Mouse (Mus musculus): ENCODE measurements at regions not wholly inside any gene's neighbourhood (a gene's known extent, or its start where the extent isn't known, plus 50 kb on each side); places are given as distances from the start of the nearest gene placed in this dataset.
A peak's percentile ranks its signal among the peaks of the same experiment; 100 is the strongest.

DNA sequence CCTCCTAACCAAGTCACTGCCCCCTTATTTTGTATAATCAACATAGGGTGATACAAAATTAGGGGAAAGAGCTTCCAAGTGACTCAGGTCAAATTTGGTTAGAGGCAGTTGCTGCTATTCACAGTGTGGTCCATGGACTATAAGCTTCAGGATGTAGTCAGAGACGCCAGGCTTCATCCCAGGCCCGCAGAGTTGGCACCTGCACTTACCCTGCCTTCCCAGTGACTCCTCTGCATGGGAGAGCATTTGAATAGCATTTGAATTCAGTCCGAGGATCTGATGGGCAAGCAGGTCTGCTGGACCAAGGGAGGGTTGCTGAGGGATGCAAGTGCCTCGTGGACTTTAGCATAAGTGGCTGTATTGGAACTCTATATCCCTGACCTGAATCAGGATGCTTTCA is 181.8 kb downstream of the 1810013L24Rik start:
- dilution Hi-C loops (cut with MboI; ENCODE audit: extremely low pct_ligation_motif_present, extremely low pct_unique_long_range_greater_than_20kb, low sequenced_read_pairs) (no loop called here), in situ Hi-C loops (cut with MboI; ENCODE audit: low pct_ligation_motif_present, low pct_unique_long_range_greater_than_20kb, low sequenced_read_pairs) (no loop called here)
- Histone ChIP-seq H3K9me3 (replicated peaks; ENCODE audit: low read length) (no peaks in the 10 kb centered on the region), H3K36me3 (replicated peaks in 1 of 2; ENCODE audit: control insufficient read depth in 1 of 2, insufficient read depth in 1 of 2, low read length in 1 of 2) (no peaks in the 10 kb centered on the region), H3K79me2 (replicated peaks; ENCODE audit: control insufficient read depth, extremely low read depth, insufficient read depth, poor library complexity, severe bottlenecking) (no peaks in the 10 kb centered on the region), H3K27ac (ENCODE audit: insufficient read depth, low read depth) (no peak overlapping the region), H3K27me3 (replicated peaks) (no peaks in the 10 kb centered on the region), H3K4me1 (ENCODE audit: control insufficient read depth in 1 of 2, insufficient read depth in 2 of 2) (peaks cover 3 to 14% of the 10 kb centered on the region in 2 experiments; a peak in 2 of 4 replicates), H3K4me3 (replicated peaks in 1 of 3; ENCODE audit: low read depth in 2 of 3, low read length in 2 of 3, poor library complexity in 1 of 3) (no peak overlapping the region), H3K9ac (ENCODE audit: insufficient read depth, low read depth) (no peak overlapping the region), H3K4me2 (ENCODE audit: insufficient read depth, low read depth, poor library complexity, severe bottlenecking) (no peak overlapping the region)
- no peak for DNase-seq (ENCODE audit: extremely low read depth)
- TF ChIP-seq MYC (IDR thresholded peaks at IDR 0.05; ENCODE audit: low read depth, low read length) (no peak), ZC3H11A (IDR thresholded peaks at IDR 0.05; ENCODE audit: low read depth, low read length) (no peak), TBP (conservative IDR thresholded peaks at IDR 0.05; ENCODE audit: low read depth, low read length) (no peak), SMC3 (IDR thresholded peaks at IDR 0.05; ENCODE audit: low read depth, low read length) (no peak), IRF4 (IDR thresholded peaks at IDR 0.05; ENCODE audit: low read depth, low read length) (no peak), EP300 (IDR thresholded peaks at IDR 0.05; ENCODE audit: low read length) (no peak), E2F4 (IDR thresholded peaks at IDR 0.05; ENCODE audit: insufficient replicate concordance, low read depth, low read length) (no peak), JUND (conservative IDR thresholded peaks at IDR 0.05; ENCODE audit: low read depth, low read length) (no peak), CTCF (conservative IDR thresholded peaks at IDR 0.05 in 1 of 2, IDR thresholded peaks at IDR 0.05 in 1 of 2; ENCODE audit: low read depth in 2 of 2, low read length in 2 of 2) (no peak), ETS1 (conservative IDR thresholded peaks at IDR 0.05; ENCODE audit: low read depth, low read length) (no peak), CHD1 (IDR thresholded peaks at IDR 0.05; ENCODE audit: low read depth, low read length) (no peak), CHD2 (IDR thresholded peaks at IDR 0.05; ENCODE audit: low read length) (no peak), ZKSCAN1 (IDR thresholded peaks at IDR 0.05; ENCODE audit: borderline replicate concordance, low read depth, low read length) (no peak), ZNF384 (IDR thresholded peaks at IDR 0.05; ENCODE audit: low read depth, low read length) (no peak), USF1 (IDR thresholded peaks at IDR 0.05; ENCODE audit: low read depth, low read length) (no peak), MAZ (IDR thresholded peaks at IDR 0.05; ENCODE audit: low read depth, low read length) (no peak)

DNA sequence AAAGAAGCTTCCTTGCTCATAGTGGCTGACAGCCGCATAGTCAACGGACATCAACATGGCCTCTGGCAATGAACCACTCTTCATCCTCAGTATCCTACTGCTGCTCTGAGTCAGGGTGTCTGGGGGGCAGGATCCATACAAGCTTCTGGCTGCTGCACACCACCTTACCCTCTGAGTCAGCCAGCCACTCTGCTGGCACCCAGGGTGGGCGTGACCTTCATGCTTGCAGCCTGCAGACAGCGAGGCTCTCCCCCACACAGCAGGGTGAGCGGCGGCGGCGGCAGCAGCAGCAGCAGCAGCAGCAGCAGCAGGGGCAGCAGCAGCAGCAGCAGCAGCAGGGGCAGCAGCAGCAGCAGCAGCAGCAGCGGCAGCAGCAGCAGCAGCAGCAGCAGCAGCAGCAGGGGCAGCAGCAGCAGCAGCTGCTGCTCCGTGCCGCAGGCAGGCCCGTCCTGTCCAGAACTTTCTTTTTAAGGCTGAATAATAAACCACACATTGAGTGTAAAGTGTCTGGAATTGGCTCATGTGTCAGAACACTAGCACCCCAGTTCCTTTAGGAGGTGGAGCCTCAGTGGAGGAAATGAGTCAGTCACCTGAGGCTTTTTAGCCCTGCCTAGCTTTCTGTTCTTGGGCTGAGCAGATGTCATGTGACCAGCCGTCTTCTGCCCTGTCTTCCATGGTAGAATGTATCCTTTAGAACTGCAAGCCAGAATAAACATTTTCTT is 186.3 kb downstream of the 1810013L24Rik start:
- in situ Hi-C loops (cut with MboI; ENCODE audit: low pct_ligation_motif_present, low pct_unique_long_range_greater_than_20kb, low sequenced_read_pairs) (no loop called here), dilution Hi-C loops (cut with MboI; ENCODE audit: extremely low pct_ligation_motif_present, extremely low pct_unique_long_range_greater_than_20kb, low sequenced_read_pairs) (no loop called here)
- no peak for DNase-seq (ENCODE audit: extremely low read depth)
- Histone ChIP-seq H3K79me2 (replicated peaks; ENCODE audit: control insufficient read depth, extremely low read depth, insufficient read depth, poor library complexity, severe bottlenecking) (no peaks in the 10 kb centered on the region), H3K4me2 (ENCODE audit: insufficient read depth, low read depth, poor library complexity, severe bottlenecking) (no peak overlapping the region), H3K4me1 (ENCODE audit: control insufficient read depth in 1 of 2, insufficient read depth in 2 of 2) (peaks cover 3 to 12% of the 10 kb centered on the region in 2 experiments; a peak in 2 of 4 replicates), H3K4me3 (replicated peaks in 1 of 3; ENCODE audit: low read depth in 2 of 3, low read length in 2 of 3, poor library complexity in 1 of 3) (no peak overlapping the region), H3K36me3 (replicated peaks in 1 of 2; ENCODE audit: control insufficient read depth in 1 of 2, insufficient read depth in 1 of 2, low read length in 1 of 2) (no peaks in the 10 kb centered on the region), H3K9me3 (replicated peaks; ENCODE audit: low read length) (no peaks in the 10 kb centered on the region), H3K27me3 (replicated peaks) (no peaks in the 10 kb centered on the region), H3K27ac (ENCODE audit: insufficient read depth, low read depth) (no peak overlapping the region), H3K9ac (ENCODE audit: insufficient read depth, low read depth) (no peak overlapping the region)
- no peak for TF ChIP-seq ZKSCAN1 (IDR thresholded peaks at IDR 0.05; ENCODE audit: borderline replicate concordance, low read depth, low read length)
- no peak for TF ChIP-seq ZMIZ1 (IDR thresholded peaks at IDR 0.05; ENCODE audit: low read depth, low read length)
- TF ChIP-seq NRF1 (IDR thresholded peaks at IDR 0.05; ENCODE audit: low read depth, low read length) = no peak
- TF ChIP-seq USF2 (conservative IDR thresholded peaks at IDR 0.05; ENCODE audit: low read depth, low read length) = peak; percentile 33; the same call in 1 of the 2 replicates

Data from CH12.LX (cell line).